Mouse (Mus musculus): ENCODE results near the gene Nudt2.

The Nudt2 gene

DNA sequence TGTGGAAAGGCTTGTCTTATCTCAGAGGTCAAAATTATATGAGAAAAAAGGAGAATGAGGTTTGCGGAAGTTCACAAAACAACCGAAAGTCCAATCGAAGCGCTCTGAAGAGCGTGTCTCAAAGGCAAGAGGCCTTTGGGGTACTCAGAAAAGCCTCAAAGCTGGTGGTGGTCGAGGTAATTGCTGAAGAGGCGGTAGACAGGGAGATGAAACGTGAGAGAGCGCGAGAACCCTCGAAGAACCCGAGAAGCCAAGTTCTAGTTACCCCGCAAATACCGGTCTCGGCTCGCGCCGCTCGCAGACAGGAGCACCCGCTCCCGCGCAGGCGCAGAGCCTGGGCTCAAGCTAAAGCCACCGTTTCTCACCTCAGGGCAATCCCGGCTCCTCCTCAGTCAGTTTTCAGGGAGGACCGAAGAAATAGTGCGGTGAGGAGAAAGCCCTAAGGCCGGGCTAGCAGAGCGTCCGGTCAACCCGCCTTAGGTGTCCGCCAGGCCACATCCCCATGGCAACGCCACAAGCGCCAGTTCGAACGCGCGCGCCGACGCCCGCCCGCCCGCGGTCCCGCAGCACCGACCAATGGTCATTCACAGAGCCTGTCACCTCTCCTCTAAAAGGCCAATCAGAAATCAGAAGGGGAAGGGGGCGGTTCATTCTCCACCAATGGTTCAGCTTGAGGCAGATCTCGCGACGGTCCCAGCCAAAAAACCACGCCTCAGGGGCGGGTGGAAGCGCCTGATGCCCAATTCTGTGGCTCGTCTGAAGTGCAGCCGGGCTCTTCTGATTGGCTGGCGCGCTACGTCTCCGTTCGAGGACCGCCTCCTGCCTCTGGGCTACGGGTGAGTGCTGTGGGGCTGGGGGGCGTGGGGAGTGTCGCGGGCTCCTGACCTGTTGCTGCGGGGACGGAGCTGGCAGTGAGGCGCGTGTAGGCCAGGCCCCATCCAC is at the start of gene Nudt2, which contains the start of gene Kif24:
Gene Nudt2 (plus strand): TSS at position 807 of the 942 bp plus-strand sequence.
Gene Kif24 (minus strand): TSS at position 543 of the 942 bp plus-strand sequence.
- peak; percentile 100 for DNase-seq (ENCODE audit: low read depth, low spot score)

DNA sequence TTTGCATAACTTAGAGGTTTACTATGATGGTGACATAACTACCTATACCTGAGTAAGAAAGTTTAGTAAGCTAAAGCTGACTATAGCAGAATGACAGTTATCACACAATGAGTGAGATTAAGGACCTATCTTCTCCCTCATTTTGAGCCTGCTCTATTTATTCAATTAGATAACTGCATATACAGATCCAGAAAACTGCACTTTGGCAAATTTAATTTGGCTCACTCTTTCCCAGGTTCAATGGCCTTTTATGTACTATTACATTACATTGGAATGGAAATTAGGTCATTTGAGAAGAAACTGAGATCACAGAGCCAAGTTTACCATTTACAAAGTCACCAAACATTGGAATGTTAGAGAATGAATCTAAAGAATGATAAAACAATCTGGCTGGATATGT is 48.0 kb upstream of the Nudt2 start:
- DNase-seq (ENCODE audit: low read depth, low spot score) = no peak

DNA sequence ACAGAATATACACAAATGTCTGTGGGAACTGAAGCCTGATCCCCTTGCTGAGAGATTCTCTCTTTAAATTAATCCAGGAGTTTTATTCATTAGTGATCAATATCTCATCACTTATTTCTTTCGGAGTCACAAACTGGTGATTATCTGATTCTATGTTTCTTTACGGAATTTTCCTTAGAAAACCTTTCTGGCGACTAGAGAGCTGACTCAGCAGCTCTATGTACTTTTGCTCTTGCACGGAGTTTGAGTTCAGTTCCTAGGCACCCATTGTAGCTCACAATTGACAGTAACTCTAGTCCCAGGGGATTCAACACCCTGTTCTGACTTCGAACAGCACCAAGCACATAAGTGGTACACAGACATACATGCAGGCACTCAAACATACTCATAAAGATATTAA is 26.0 kb upstream of the Nudt2 start:
- DNase-seq (ENCODE audit: low read depth, low spot score) = no peak

DNA sequence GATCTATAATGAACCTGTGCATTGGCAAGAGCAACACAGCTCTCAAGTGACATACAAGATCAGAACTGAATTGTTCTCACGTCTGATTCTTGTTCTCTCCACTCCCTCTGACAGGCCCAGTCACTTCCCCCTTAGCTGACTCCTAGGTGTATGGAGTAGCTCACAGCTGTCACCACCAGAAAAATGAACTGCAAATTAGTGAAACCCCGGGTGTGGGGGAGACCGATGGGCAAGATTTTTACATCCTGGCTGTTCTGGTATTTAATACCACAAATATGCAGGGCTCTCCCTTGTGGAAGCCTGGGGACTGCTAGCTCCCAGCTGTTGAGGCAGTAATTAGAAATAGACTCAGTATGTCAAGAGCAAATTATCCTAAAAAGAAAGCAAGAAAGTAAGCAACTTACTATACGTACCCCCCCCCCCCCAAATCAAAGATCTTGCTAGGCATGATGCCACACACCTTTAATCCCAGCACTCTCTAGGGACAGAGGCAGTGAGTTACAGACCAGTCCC is 22.1 kb upstream of the Nudt2 start:
- peak; percentile 63 for DNase-seq (ENCODE audit: low read depth, low spot score)

DNA sequence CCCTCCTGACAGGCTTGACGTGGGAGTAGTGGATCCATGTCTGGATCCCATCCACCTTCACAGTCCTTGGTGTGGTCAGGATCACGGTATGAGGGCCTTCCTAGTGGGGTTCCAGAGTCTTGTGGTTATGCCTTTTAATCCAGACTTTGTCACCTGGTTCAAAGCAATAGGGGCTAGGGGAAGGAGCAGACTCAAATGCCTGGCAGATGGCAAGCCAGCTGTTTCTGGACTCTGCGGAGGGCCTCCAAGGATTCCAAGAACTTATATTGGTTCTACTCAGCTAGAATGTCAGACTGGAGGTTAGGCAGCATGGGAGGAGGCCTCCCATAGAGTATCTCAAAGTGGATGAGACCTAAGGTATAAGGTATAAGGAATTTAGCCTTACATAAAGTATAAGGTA is 17.4 kb upstream of the Nudt2 start:
- DNase-seq (ENCODE audit: low read depth, low spot score) = no peak

DNA sequence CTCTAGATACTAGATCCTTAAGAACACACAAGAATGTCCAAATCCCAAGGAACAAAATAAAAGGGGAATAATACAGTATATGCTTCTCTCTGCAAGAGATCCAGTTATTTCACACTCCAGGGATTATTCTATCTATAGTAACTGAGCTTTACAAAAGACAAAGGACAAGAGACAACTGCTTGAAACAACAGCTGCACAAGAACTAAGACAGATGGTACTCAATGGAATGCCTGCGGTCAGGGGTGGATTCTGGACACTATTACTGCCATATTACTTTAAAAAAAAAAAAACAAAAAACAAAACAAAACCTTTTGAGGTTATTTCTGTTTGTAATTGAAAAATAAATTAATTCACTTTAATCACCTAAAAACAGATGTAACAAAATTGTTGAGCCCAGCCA is 4.3 kb upstream of the Nudt2 start:
- DNase-seq (ENCODE audit: low read depth, low spot score) = no peak

DNA sequence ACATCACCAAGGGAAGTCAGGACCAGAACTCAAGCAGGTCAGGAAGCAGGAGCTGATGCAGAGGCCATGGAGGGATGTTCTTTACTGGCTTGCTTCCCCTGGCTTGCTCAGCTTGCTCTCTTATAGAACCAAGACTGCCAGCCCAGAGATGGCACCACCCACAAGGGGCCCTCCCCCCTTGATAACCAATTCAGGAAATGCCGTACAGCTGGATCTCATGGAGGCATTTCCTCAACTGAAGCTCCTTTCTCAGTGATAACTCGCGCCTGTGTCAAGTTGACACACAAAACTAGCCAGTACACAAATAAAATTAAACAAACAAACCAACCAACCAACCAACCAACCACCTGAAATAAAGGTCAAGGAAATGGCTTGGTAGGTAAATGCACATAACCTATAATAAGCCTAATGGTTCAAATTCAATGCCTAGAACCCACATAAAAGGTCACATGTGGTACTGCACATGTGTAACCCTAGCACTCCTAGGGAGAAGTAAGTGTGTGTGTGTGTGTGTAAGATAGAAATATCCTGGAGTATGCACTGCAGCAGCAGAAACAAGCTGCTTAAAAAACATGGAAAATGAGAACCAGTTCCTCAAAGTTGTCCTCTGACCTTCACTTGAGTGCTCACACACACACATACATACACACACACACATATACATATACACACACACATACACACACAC is 1.8 kb upstream of the Nudt2 start:
- DNase-seq (ENCODE audit: low read depth, low spot score) = peak; percentile 46

DNA sequence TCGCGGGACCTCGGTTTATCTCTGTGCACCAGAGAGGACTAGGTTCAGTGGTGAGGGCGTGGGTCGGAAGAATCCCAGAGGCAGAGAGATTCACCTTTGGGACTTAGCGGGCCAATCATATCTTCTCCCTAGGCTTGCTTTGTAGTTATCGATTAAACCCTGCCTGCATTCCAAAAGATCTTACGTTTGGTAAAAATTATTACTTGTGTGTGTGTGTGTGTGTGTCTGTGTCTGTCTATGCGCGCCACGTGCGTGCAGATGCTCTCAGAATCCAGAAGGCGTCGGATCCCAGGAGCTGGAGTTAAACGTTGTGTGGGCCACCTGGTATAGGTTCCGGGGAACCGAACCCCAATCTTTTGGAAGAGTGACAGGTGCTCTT is 325 bp downstream of the Nudt2 start:
- DNase-seq (ENCODE audit: low read depth, low spot score) = no peak

DNA sequence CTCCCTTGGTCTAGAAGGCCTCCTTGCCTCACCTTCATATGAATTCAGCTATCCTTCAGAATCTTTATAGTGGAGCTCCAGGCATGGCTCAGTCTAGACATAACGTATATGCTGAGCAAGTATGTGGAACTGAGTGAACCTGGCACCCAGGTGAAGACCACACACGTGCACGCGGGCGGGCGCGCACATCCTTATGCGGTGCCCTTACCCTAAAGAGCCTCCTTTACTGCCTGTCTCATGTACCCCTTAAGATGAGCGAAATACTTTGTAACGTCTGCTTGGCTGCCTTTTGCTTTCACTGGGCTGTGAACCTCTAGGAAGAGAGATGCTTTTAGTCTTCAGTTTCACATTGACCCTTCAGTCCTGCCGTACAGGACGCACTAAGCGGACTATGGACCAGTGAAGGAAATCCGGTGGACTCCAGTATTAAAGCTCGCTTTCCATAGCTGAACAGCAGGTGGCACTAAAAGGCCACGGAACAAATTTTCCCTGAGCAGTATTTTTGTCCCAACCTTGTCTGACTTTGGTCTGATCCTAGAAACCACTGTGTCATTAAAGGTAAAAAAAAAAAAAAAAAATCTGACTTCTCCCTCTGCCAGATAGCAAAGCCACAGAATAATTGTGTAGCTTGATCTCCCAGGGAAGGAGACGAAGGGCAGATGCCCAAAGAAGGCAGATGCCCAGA is 3.6 kb downstream of the Nudt2 start:
- peak; percentile 43 for DNase-seq (ENCODE audit: low read depth, low spot score)

DNA sequence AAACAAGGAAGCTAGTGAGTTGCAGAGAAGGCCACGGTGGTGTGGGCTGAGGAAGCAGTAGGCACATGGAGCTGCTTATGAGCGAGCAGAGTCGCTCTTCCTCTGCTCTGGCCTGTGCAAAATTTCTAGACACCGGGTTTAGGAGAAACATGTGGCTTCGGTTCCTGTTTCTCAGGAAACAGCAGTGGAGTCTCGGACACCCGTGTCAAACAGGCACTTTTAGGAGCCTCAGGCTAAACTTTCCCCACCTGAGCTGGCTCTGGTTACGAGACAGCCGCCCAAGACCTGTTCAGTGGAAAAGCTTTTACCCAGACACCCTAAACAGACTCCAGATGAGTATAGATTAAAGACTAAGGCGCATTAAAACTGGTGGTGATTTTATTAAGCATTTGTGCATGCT is 4.2 kb downstream of the Nudt2 start:
- no peak for DNase-seq (ENCODE audit: low read depth, low spot score)

DNA sequence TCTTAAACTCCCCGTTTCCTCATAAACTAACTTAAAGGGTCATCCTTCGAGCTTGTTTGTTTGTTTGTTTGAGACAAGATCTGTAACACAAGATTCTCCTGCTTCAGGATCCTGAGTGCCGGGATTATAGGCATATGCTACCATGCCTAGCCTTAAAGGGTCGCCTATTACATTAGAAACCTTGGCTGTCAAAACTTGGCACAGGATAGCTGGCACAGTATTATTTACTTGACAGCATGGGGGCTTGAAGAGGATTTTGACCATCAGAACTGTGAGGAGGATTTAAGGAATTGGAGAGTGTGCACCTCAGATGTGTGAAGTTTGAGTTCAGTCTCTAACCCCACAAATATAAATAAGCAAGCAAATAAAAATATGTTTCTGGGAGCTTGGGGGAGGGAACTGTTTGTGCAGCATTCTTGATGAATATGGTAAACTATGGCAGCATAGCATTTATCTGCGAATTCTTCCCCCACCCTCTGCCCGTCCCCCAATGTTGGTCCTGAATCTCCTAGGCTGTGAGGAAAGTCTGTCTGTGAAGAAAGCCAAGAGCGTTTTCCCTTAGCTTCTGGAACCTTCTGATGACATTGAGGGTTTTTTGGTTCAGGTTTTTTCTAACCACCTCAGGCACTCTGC is 5.2 kb downstream of the Nudt2 start:
- no peak for DNase-seq (ENCODE audit: low read depth, low spot score)

DNA sequence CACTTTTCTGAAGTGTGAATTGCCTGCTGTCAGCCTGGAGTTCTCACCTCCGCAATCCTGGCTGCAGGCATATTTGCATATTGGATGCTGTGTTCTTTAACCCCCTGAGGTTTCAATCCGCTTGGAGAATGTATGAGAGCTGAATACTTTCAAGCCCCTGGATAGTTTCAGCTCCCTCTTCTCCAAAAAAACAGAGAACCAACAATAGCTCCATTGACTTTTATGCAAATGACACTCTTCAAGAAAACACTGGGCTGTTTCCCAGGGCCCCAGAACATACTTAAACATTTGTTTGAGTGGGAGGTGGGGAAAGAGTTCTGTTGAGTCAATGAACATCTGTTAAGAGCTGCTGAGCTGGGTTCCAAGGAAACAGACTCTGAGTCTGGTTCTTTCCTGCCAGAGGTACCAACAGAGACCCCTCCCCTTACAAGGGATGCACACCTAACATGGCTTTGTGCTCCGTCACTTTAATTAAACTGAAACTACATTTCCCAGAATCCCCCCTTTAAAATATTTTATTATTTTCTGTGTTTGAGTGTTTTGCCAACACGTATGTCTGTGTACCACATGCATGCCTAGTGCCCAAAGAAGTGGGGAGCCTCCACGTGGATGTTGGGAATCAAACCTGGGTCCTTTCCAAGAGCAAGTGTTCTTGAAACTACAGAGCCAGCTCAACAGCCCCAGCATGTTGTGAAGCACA is 5.9 kb downstream of the Nudt2 start:
- no peak for DNase-seq (ENCODE audit: low read depth, low spot score)

DNA sequence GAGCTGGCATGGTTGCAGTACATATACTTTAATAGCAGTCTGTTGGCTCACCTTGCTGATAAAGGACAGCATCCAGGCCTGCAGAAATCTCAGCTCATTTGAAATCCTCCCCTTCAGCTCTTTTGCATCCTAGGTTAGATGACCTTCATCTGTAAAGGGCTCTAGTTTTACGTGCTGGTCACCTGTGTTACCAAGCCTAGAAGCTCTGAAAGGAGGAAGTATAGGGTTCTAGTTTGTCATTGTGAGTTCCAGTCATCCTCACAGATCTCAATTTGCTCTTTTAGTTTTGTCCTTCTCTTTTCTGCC is 6.4 kb downstream of the Nudt2 start:
- DNase-seq (ENCODE audit: low read depth, low spot score) = no peak

DNA sequence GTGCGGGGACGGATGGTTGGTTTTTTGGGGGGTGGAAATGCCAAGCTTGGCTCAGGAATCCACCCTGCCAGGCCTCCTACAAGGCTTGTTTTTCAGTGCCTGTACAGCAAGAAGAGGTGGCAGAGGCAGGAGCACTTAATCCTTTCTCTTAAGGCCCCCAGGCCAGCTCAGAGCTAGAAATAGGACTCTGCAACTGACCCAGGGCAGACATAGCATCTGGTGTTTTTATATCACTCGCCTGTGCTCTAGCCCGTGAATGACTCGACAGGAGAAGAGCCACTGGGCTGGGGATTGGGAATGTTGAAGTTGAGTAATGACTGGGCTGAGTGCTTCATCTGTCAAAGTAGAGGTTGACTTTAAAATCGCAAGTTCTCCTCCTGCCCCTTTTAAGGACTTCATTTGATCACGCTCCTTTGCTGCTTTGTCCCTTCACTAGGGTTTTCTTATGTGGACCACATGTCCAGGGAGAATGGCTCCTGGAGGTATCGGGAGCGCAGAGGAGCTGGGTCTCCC is 12.8 kb downstream of the Nudt2 start:
- no peak for DNase-seq (ENCODE audit: low read depth, low spot score)

DNA sequence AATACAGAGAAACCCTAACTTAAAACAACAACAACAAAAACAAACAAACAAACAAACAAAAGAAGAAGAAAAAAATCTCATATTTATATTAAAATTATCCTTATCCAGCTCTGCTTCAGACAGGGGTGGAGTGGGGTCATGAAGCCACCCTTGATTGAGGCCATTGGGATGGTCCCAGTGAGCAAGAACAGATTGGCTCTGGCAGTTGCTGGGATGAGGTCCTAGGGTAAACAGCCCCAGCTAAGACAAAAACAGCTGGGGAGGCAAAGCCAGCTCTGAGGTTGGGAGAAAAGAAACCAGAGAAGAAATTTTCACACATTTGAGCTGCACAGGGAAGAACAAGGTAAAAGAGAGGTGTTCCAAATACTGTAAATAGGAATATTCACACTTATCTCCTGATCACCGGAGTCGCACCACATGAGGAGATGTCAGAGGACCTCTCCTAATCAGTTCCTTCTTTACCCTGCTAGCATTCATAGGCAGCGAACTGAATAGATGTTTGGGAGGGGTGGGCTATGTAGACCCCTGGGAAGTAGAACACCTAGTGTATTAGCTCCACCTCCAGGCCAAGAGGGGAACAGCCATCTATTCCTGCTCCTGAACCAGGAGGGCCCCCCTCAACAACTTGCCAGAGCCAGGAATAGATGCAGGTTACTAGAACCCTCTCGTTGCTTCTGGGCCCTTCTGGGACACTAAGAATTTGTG is 14.0 kb downstream of the Nudt2 start:
- no peak for DNase-seq (ENCODE audit: low read depth, low spot score)

DNA sequence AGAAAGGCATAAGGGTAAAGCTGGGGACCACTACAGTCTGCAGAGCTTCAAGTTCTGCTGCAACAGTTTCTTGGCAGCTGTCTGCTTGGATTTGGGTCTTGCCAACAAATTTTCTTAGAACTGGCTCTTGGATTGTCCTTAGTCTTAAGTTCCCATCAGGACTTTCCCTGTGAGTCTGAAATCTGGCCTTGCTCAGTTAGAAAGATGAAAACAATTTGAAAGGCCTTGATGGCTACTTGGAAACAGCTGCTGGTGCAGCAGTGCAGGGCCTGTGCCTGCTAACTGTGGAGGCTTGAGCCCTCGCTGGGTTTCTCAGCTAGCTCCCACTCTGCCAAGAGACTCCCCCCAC is 14.5 kb downstream of the Nudt2 start:
- DNase-seq (ENCODE audit: low read depth, low spot score) = no peak

DNA sequence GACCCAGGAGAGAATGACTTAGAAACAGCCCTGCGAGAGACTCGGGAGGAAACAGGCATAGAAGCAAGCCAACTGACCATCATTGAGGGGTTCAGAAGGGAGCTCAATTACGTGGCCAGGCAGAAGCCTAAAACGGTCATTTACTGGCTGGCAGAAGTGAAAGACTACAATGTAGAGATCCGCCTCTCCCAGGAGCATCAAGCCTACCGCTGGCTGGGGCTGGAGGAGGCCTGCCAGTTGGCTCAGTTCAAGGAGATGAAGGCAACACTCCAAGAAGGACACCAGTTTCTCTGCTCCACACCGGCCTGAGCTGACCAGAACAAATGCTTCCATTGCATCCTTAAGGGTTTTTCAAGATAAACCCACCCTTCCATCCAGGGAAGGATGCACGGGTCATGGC is 15.3 kb downstream of the Nudt2 start:
- DNase-seq (ENCODE audit: low read depth, low spot score) = no peak

DNA sequence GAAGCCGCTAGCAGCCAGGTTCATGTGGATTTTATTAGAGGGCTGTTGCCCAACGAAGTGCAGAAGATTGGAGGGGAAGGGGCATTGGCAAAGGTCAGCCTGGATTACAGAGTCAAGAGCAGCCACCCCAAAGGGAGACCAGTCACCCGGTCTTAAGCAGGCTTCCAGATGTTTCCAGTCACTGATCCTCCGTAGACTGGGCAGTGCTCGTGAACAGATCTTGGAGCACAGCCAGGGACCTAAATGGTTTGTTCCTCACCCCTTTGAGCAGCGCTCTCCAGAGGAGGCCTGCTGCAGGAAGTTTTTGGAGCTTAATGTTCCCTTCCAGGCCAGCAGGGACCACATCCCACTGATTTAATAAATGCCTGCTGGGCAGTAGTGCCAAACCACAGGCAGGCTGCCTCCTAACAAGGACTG is 16.7 kb downstream of the Nudt2 start:
- no peak for DNase-seq (ENCODE audit: low read depth, low spot score)

DNA sequence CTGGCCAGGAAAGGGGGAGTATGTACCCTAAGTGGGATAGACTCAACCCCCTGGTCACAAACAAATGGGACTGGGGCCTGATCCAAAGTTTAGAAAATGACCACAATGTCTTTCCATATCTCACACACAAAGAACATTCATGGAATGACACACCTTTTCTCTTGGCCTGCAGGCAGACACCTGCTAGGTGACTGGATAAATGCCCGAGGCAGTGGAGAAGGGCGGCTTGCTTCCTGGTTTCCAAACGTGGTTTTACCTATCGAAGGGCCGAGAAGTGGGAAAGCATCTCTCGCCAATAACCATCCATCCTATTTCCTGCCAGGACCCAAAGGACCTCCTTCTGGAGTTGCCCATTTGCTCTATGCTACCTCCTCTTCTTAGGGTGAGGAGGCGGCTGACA is 28.0 kb downstream of the Nudt2 start:
- DNase-seq (ENCODE audit: low read depth, low spot score) = no peak

DNA sequence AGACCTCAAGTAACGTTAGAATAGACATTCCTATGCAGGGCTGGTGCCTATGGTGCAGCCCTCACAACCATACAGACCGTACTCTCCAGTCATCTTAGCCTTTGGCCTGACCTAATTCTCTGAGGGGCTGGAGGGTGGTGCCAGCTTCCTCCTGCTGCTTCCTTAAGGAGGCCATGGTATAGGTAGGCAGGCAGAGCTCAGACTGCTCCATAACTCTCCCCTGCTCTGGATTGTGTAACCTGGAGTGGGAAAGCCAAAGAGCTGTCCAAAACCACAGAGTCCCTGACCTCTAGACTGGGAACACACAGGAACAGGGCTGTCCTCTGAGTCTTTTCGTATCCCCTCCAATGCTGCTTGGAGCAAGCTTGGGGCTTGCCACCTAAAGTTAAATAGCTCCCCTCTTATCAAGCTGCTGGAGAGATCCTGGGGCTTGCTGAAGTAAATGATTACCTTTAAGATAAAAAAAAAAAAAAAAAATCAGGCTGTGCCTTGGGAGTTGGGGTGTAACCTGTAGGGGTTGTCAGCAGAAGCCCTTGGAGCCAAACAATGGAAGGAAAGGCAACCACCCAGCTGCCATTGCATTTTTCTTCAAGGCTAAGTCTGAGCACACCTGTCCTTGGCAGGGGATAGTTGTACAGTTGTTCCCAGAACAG is 28.6 kb downstream of the Nudt2 start:
- no peak for DNase-seq (ENCODE audit: low read depth, low spot score)

Data from A20 (cell line).